Mouse (Mus musculus) midbrain, embryonic 10.5 days (tissue): ENCODE measurements around the gene Spata31d1b. TPM values are rescaled to one million over a fixed set of nuclear protein-coding genes. Genes with fewer than 3 reads are reported as not detected.

ENCODE experiments used
- DNase-seq: peaks from one replicate; pipeline ENCODE4 v3.0.0-alpha.2; 2017; ENCODE audit warnings: low spot score
- H3K27ac ChIP-seq: fragments of 300-500 bp; sonication (generic); replicated peaks from 2 replicates; pipeline ENCODE4 v1.5.1; 2016; ENCODE audit warnings: mild to moderate bottlenecking
- H3K27me3 ChIP-seq: fragments of 300-500 bp; sonication (generic); 2 replicates; pipeline ENCODE4 v1.6.1; 2016; ENCODE audit warnings: low read depth, mild to moderate bottlenecking; ENCODE audit not compliant: poor library complexity, severe bottlenecking
- H3K36me3 ChIP-seq: fragments of 300-500 bp; sonication (generic); 2 replicates; pipeline ENCODE4 v1.6.1; 2016; ENCODE audit warnings: mild to moderate bottlenecking, moderate library complexity
- H3K4me1 ChIP-seq: fragments of 300-500 bp; sonication (generic); 2 replicates; pipeline ENCODE4 v1.6.1; 2016
- H3K4me3 ChIP-seq: fragments of 300-500 bp; sonication (generic); 2 replicates; pipeline ENCODE4 v1.5.1; 2016; ENCODE audit warnings: mild to moderate bottlenecking, moderate library complexity
- H3K9me3 ChIP-seq: fragments of 300-500 bp; sonication (generic); replicated peaks from 2 replicates; pipeline ENCODE4 v1.6.1; 2016; ENCODE audit warnings: mild to moderate bottlenecking
- WGBS: fragments of 180-500 bp; shearing (Covaris S2); methylation state at CpG from one replicate; pipeline ENCODE4 v1.1.7; 2016; 5-methylcytosine and 5-hydroxymethylcytosine counted together
- polyA plus RNA-seq: library from polyadenylated mRNA; unstranded; fragments of >200 nt; fragmentation: Nextera tagmentation; extraction: Ambion mirVana; gene quantifications from 2 replicates; pipeline ENCODE4 v1.2.1, GENCODE M21; 2016

The Spata31d1b gene
- polyA plus RNA-seq, 1 experiment from 2014 or later: not detected

GRCm38 (mm10) chr13:59676316-59677229, 35.5 kb upstream of the Spata31d1b start:
- peak overlapping the region; percentile 82; the same call in 1 of the 2 replicates for H3K4me3 ChIP-seq
- peaks cover 6% of the 10 kb centered on the region for H3K36me3 ChIP-seq
- peak overlapping the region; percentile 97; the same call in 1 of the 2 replicates for H3K27ac ChIP-seq
- no peaks in the 10 kb centered on the region for H3K9me3 ChIP-seq
- H3K27me3 ChIP-seq: peaks cover 7% of the 10 kb centered on the region; the same call in 1 of the 2 replicates
- 87% methylated on average over 12 of the region's 12 CpGs for WGBS
- H3K4me1 ChIP-seq: peaks cover 32% of the 10 kb centered on the region
- DNase-seq: no peak

- Histone ChIP-seq H3K4me3 (no peak overlapping the region), H3K36me3 (no peaks in the 10 kb centered on the region), H3K27me3 (peaks cover 24% of the 10 kb centered on the region), H3K4me1 (0 out of 2 replicates have a peak, but pooled peaks cover 10% of the 10 kb centered on the region), H3K9me3 (no peaks in the 10 kb centered on the region), H3K27ac (no peak overlapping the region)
- 59% methylated on average over 4 of the region's 4 CpGs for WGBS
- no peak for DNase-seq
These were observed 32.8 kb upstream of the Spata31d1b start for GRCm38 (mm10) chr13:59679306-59679705.

GRCm38 (mm10) chr13:59679908-59680307, 32.2 kb upstream of the Spata31d1b start:
- no peak overlapping the region for H3K4me3 ChIP-seq
- no peak for DNase-seq
- 0 out of 2 replicates have a peak, but pooled peaks cover 11% of the 10 kb centered on the region for H3K4me1 ChIP-seq
- no peaks in the 10 kb centered on the region for H3K9me3 ChIP-seq
- WGBS: 78% methylated on average over 4 of the region's 4 CpGs
- peaks cover 24% of the 10 kb centered on the region for H3K27me3 ChIP-seq
- H3K27ac ChIP-seq: no peak overlapping the region
- no peaks in the 10 kb centered on the region for H3K36me3 ChIP-seq

- 44% methylated on average over 7 of the region's 7 CpGs for WGBS
- peaks cover 37% of the 10 kb centered on the region for H3K27me3 ChIP-seq
- H3K4me1 ChIP-seq: 0 out of 2 replicates have a peak, but pooled peaks cover 14% of the 10 kb centered on the region
- H3K36me3 ChIP-seq: no peaks in the 10 kb centered on the region
- no peak for DNase-seq
- no peak overlapping the region for H3K4me3 ChIP-seq
- no peaks in the 10 kb centered on the region for H3K9me3 ChIP-seq
- no peak overlapping the region for H3K27ac ChIP-seq
These were observed 29.5 kb upstream of the Spata31d1b start for GRCm38 (mm10) chr13:59682629-59683028.

GRCm38 (mm10) chr13:59685236-59685635, 26.8 kb upstream of the Spata31d1b start:
- no peaks in the 10 kb centered on the region for H3K9me3 ChIP-seq
- WGBS: 83% methylated on average over 3 of the region's 3 CpGs
- no peak for DNase-seq
- H3K4me1 ChIP-seq: 0 out of 2 replicates have a peak, but pooled peaks cover 8% of the 10 kb centered on the region
- no peak overlapping the region for H3K4me3 ChIP-seq
- no peak overlapping the region for H3K27ac ChIP-seq
- no peaks in the 10 kb centered on the region for H3K36me3 ChIP-seq
- peaks cover 63% of the 10 kb centered on the region for H3K27me3 ChIP-seq

GRCm38 (mm10) chr13:59688338-59688770, 23.7 kb upstream of the Spata31d1b start:
- no peak overlapping the region for H3K27ac ChIP-seq
- H3K36me3 ChIP-seq: no peaks in the 10 kb centered on the region
- peaks cover 24% of the 10 kb centered on the region for H3K4me1 ChIP-seq
- peaks cover 66% of the 10 kb centered on the region for H3K27me3 ChIP-seq
- DNase-seq: no peak
- peaks cover 10% of the 10 kb centered on the region for H3K9me3 ChIP-seq
- H3K4me3 ChIP-seq: no peak overlapping the region
- 73% methylated on average over 13 of the region's 13 CpGs for WGBS

GRCm38 (mm10) chr13:59689313-59689712, 22.8 kb upstream of the Spata31d1b start:
- Histone ChIP-seq H3K4me3 (no peak overlapping the region), H3K36me3 (no peaks in the 10 kb centered on the region), H3K27me3 (peaks cover 68% of the 10 kb centered on the region), H3K27ac (no peak overlapping the region), H3K9me3 (peaks cover 12% of the 10 kb centered on the region), H3K4me1 (peaks cover 24% of the 10 kb centered on the region)
- 94% methylated on average over 9 of the region's 9 CpGs for WGBS
- DNase-seq: no peak

GRCm38 (mm10) chr13:59689843-59690242, 22.2 kb upstream of the Spata31d1b start:
- Histone ChIP-seq H3K36me3 (no peaks in the 10 kb centered on the region), H3K4me3 (no peak overlapping the region), H3K9me3 (peaks cover 17% of the 10 kb centered on the region), H3K4me1 (peaks cover 24% of the 10 kb centered on the region), H3K27me3 (peaks cover 73% of the 10 kb centered on the region), H3K27ac (no peak overlapping the region)
- no peak for DNase-seq
- WGBS: 95% methylated on average over 3 of the region's 3 CpGs

- Histone ChIP-seq H3K27ac (no peak overlapping the region), H3K27me3 (peaks cover 81% of the 10 kb centered on the region), H3K4me3 (no peak overlapping the region), H3K9me3 (peaks cover 19% of the 10 kb centered on the region), H3K36me3 (no peaks in the 10 kb centered on the region), H3K4me1 (peaks cover 17% of the 10 kb centered on the region)
- WGBS: 81% methylated on average over 7 of the region's 7 CpGs
- no peak for DNase-seq
These were observed 21.5 kb upstream of the Spata31d1b start for GRCm38 (mm10) chr13:59690576-59690975.

GRCm38 (mm10) chr13:59691478-59691877, 20.6 kb upstream of the Spata31d1b start:
- Histone ChIP-seq H3K4me3 (no peak overlapping the region), H3K27me3 (peaks cover 82% of the 10 kb centered on the region), H3K36me3 (no peaks in the 10 kb centered on the region), H3K4me1 (peaks cover 16% of the 10 kb centered on the region), H3K9me3 (peaks cover 19% of the 10 kb centered on the region), H3K27ac (no peak overlapping the region; the same call in 1 of the 2 replicates)
- WGBS: 21% methylated on average over 10 of the region's 10 CpGs
- DNase-seq: peak; percentile 81

GRCm38 (mm10) chr13:59694008-59694407, 18.1 kb upstream of the Spata31d1b start, which contains the start of gene 4921517D22Rik:
TSS of gene 4921517D22Rik (minus strand) at chr13:59694108.
- Histone ChIP-seq H3K4me3 (no peak within 1 kb of the TSS), H3K36me3 (no peaks in the 10 kb centered on the region), H3K9me3 (peaks cover 19% of the 10 kb centered on the region), H3K27me3 (peaks cover 66% of the 10 kb centered on the region), H3K27ac (no peak within 1 kb of the TSS), H3K4me1 (peaks cover 16% of the 10 kb centered on the region)
- WGBS: 92% methylated on average over 3 of the region's 3 CpGs
- no peak for DNase-seq

GRCm38 (mm10) chr13:59695781-59696180, 16.3 kb upstream of the Spata31d1b start:
- 91% methylated on average over 7 of the region's 7 CpGs for WGBS
- DNase-seq: no peak

GRCm38 (mm10) chr13:59699131-59699530, 13.0 kb upstream of the Spata31d1b start:
- no peak for DNase-seq
- Histone ChIP-seq H3K9me3 (peaks cover 9% of the 10 kb centered on the region; the same call in 1 of the 2 replicates), H3K36me3 (no peaks in the 10 kb centered on the region), H3K27me3 (peaks cover 47% of the 10 kb centered on the region), H3K4me1 (peaks cover 6% of the 10 kb centered on the region; the same call in 1 of the 2 replicates), H3K27ac (no peak overlapping the region), H3K4me3 (no peak overlapping the region)
- WGBS: 93% methylated on average over 8 of the region's 8 CpGs

More at GRCm38 (mm10) chr13:59695781-59696180, 16.3 kb upstream of the Spata31d1b start:
- Histone ChIP-seq H3K4me1 (peaks cover 16% of the 10 kb centered on the region), H3K9me3 (peaks cover 14% of the 10 kb centered on the region), H3K27ac (no peak overlapping the region), H3K4me3 (no peak overlapping the region), H3K36me3 (no peaks in the 10 kb centered on the region), H3K27me3 (peaks cover 49% of the 10 kb centered on the region)
